Mouse (Mus musculus): ENCODE data around the gene Pdlim7. TPM values are rescaled to one million over a fixed set of nuclear protein-coding genes. Genes with fewer than 3 reads are reported as not detected.

Pdlim7 gene
- total and polyA plus RNA-seq, 3 experiments: 8.7 to 32.5 (median 11.2) TPM

DNA sequence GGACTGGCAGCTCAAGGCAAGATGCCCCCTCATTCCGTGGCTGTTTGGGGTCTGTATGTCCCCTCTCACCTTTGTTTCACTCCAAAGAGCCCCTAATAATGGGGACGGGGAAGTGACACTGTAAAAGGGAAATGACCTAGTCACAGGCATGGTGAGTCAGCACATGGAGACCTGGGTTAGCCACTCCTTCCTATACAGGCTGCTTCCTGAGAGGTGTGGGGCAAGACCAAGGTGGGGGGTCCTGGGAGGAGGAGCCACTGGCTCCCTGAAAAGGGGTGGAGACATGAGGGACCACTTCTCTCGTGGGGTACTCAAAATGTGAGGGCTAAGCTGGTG is 3.2 kb downstream of the Pdlim7 start:
- dilution Hi-C loops (cut with MboI; ENCODE audit: extremely low pct_ligation_motif_present, extremely low pct_unique_long_range_greater_than_20kb, low sequenced_read_pairs) (no loop called here), in situ Hi-C loops (cut with MboI; ENCODE audit: low pct_ligation_motif_present, low pct_unique_long_range_greater_than_20kb, low sequenced_read_pairs) (no loop called here)
- H3K4me1 ChIP-seq (ENCODE audit: control insufficient read depth in 1 of 2, insufficient read depth in 2 of 2): peaks cover 24 to 38% of the 10 kb centered on the region in 2 experiments
- H3K4me3 ChIP-seq (replicated peaks in 1 of 3; ENCODE audit: low read depth in 2 of 3, low read length in 2 of 3, poor library complexity in 1 of 3): no peak overlapping the region
- TF ChIP-seq NELFE (IDR thresholded peaks at IDR 0.05; ENCODE audit: low read depth, low read length): no peak
- no peak for TF ChIP-seq ZC3H11A (IDR thresholded peaks at IDR 0.05; ENCODE audit: low read depth, low read length)
- no peak for TF ChIP-seq ELF1 (IDR thresholded peaks at IDR 0.05; ENCODE audit: low read depth, low read length)
- TF ChIP-seq RCOR1 (conservative IDR thresholded peaks at IDR 0.05; ENCODE audit: low read depth, low read length): no peak
- TF ChIP-seq ETS1 (conservative IDR thresholded peaks at IDR 0.05; ENCODE audit: low read depth, low read length): no peak
- no peak for TF ChIP-seq EP300 (IDR thresholded peaks at IDR 0.05; ENCODE audit: low read length)
- no peak for TF ChIP-seq MAFK (IDR thresholded peaks at IDR 0.05; ENCODE audit: insufficient replicate concordance, low read length)
- no peak for TF ChIP-seq MXI1 (IDR thresholded peaks at IDR 0.05; ENCODE audit: low read depth, low read length)
- no peak for TF ChIP-seq KAT2A (IDR thresholded peaks at IDR 0.05; ENCODE audit: insufficient replicate concordance, low read length)
- no peak for TF ChIP-seq MAX (IDR thresholded peaks at IDR 0.05; ENCODE audit: low read length)
- TF ChIP-seq RAD21 (IDR thresholded peaks at IDR 0.05; ENCODE audit: low read depth, low read length): no peak
- TF ChIP-seq CTCF (conservative IDR thresholded peaks at IDR 0.05 in 1 of 2, IDR thresholded peaks at IDR 0.05 in 1 of 2; ENCODE audit: low read depth in 2 of 2, low read length in 2 of 2): no peak
- no peak for TF ChIP-seq IRF4 (IDR thresholded peaks at IDR 0.05; ENCODE audit: low read depth, low read length)
- TF ChIP-seq MYC (IDR thresholded peaks at IDR 0.05; ENCODE audit: low read depth, low read length): no peak
- TF ChIP-seq CHD2 (IDR thresholded peaks at IDR 0.05; ENCODE audit: low read length): no peak
- TF ChIP-seq USF2 (conservative IDR thresholded peaks at IDR 0.05; ENCODE audit: low read depth, low read length): no peak
- TF ChIP-seq GABPA (IDR thresholded peaks at IDR 0.05; ENCODE audit: insufficient replicate concordance, low read depth, low read length): no peak
- H3K79me2 ChIP-seq (replicated peaks; ENCODE audit: control insufficient read depth, extremely low read depth, insufficient read depth, poor library complexity, severe bottlenecking): no peaks in the 10 kb centered on the region
- no peak overlapping the region for H3K9ac ChIP-seq (ENCODE audit: insufficient read depth, low read depth)
- H3K27ac ChIP-seq (ENCODE audit: insufficient read depth, low read depth): no peak overlapping the region
- H3K27me3 ChIP-seq (replicated peaks): peaks cover 11% of the 10 kb centered on the region
- DNase-seq (ENCODE audit: extremely low read depth): peak; percentile 41
- peaks cover 34 to 51% of the 10 kb centered on the region in 2 experiments for H3K36me3 ChIP-seq (replicated peaks in 1 of 2; ENCODE audit: control insufficient read depth in 1 of 2, insufficient read depth in 1 of 2, low read length in 1 of 2)
- no peaks in the 10 kb centered on the region for H3K9me3 ChIP-seq (replicated peaks; ENCODE audit: low read length)
- no peak overlapping the region for H3K4me2 ChIP-seq (ENCODE audit: insufficient read depth, low read depth, poor library complexity, severe bottlenecking)

DNA sequence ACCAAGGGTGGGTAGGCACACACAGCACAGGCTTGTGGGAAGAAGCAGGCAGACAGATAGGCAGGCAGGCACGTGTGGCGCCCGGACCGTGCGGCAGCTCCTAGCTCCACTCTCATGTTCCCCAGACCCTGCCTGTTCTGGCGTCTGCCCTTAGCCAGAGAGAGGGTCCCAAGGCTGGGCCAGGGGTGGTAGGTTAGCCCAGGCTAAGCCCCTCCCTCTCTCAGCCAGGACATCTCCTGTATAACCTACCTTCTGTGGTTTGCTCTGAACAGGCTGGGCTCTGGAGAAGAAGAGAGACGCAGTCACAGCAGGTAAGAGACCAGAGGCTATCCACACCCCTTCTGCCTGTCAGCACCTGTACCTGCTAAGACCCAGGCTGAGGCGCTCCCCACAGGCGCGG is 4.9 kb downstream of the Pdlim7 start:
- Histone ChIP-seq H3K36me3 (replicated peaks in 1 of 2; ENCODE audit: control insufficient read depth in 1 of 2, insufficient read depth in 1 of 2, low read length in 1 of 2) (peaks cover 43 to 69% of the 10 kb centered on the region in 2 experiments), H3K4me3 (replicated peaks in 1 of 3; ENCODE audit: low read depth in 2 of 3, low read length in 2 of 3, poor library complexity in 1 of 3) (no peak overlapping the region), H3K9me3 (replicated peaks; ENCODE audit: low read length) (no peaks in the 10 kb centered on the region), H3K27me3 (replicated peaks) (no peaks in the 10 kb centered on the region), H3K9ac (ENCODE audit: insufficient read depth, low read depth) (no peak overlapping the region), H3K27ac (ENCODE audit: insufficient read depth, low read depth) (no peak overlapping the region), H3K4me2 (ENCODE audit: insufficient read depth, low read depth, poor library complexity, severe bottlenecking) (no peak overlapping the region), H3K79me2 (replicated peaks; ENCODE audit: control insufficient read depth, extremely low read depth, insufficient read depth, poor library complexity, severe bottlenecking) (no peaks in the 10 kb centered on the region), H3K4me1 (ENCODE audit: control insufficient read depth in 1 of 2, insufficient read depth in 2 of 2) (peaks cover 24 to 33% of the 10 kb centered on the region in 2 experiments)
- in situ Hi-C loops (cut with MboI; ENCODE audit: low pct_ligation_motif_present, low pct_unique_long_range_greater_than_20kb, low sequenced_read_pairs) (no loop called here), dilution Hi-C loops (cut with MboI; ENCODE audit: extremely low pct_ligation_motif_present, extremely low pct_unique_long_range_greater_than_20kb, low sequenced_read_pairs) (no loop called here)
- TF ChIP-seq HCFC1 (IDR thresholded peaks at IDR 0.05; ENCODE audit: low read depth, low read length) (no peak), RAD21 (IDR thresholded peaks at IDR 0.05; ENCODE audit: low read depth, low read length) (no peak), ETS1 (conservative IDR thresholded peaks at IDR 0.05; ENCODE audit: low read depth, low read length) (no peak), ZC3H11A (IDR thresholded peaks at IDR 0.05; ENCODE audit: low read depth, low read length) (no peak), GABPA (IDR thresholded peaks at IDR 0.05; ENCODE audit: insufficient replicate concordance, low read depth, low read length) (no peak), UBTF (IDR thresholded peaks at IDR 0.05; ENCODE audit: low read depth, low read length) (no peak)
- DNase-seq (ENCODE audit: extremely low read depth): no peak

All from CH12.LX (cell line).